Mouse (Mus musculus) CH12.LX (cell line): ENCODE results near the gene Foxe1. TPM values are rescaled to one million over a fixed set of nuclear protein-coding genes. Genes with fewer than 3 reads are reported as not detected.

Source experiments
- DNase-seq: peaks from one replicate; pipeline ENCODE4 v3.0.0-alpha.2; 2013; ENCODE audit errors: extremely low read depth
- H3K27ac ChIP-seq: 2 replicates; pipeline ENCODE4 v1.5.1; 2012; ENCODE audit warnings: low read depth, mild to moderate bottlenecking, control low read depth, moderate library complexity; ENCODE audit not compliant: insufficient read depth
- H3K27me3 ChIP-seq: replicated peaks from 2 replicates; pipeline ENCODE3; 2012; ENCODE audit warnings: inconsistent platforms
- H3K36me3 ChIP-seq, 2 experiments: replicated peaks in 1 of 2; 2 replicates each; pipeline versions ENCODE3 to v1.6.1; 2012; ENCODE audit warnings: inconsistent platforms in 1 of 2, low read length in 1 of 2, mild to moderate bottlenecking in 1 of 2, mixed read lengths in 1 of 2, moderate library complexity in 1 of 2; ENCODE audit not compliant: control insufficient read depth in 1 of 2, insufficient read depth in 1 of 2
- H3K4me1 ChIP-seq, 2 experiments: 2 replicates each; pipeline ENCODE4 v1.6.1; 2012; ENCODE audit warnings: inconsistent platforms in 1 of 2, moderate library complexity in 1 of 2; ENCODE audit not compliant: insufficient read depth in 2 of 2, control insufficient read depth in 1 of 2
- H3K4me2 ChIP-seq: 2 replicates; pipeline ENCODE4 v1.6.1; 2012; ENCODE audit warnings: low read depth, mild to moderate bottlenecking, control low read depth; ENCODE audit not compliant: poor library complexity, insufficient read depth, severe bottlenecking
- H3K4me3 ChIP-seq, 3 experiments: fragments of 150-350 bp in 1 of 3; sonication (generic) in 1 of 3; replicated peaks in 1 of 3; 2 replicates each; pipeline versions ENCODE3 to v1.5.1; 2011 to 2012; ENCODE audit warnings: low read depth in 2 of 3, low read length in 2 of 3, mild to moderate bottlenecking in 2 of 3, moderate library complexity in 2 of 3, control low read depth in 1 of 3, improper control_type of control experiment in 1 of 3, inconsistent platforms in 1 of 3, mixed read lengths in 1 of 3; ENCODE audit not compliant: poor library complexity in 1 of 3
- H3K79me2 ChIP-seq: replicated peaks from 2 replicates; pipeline ENCODE4 v1.6.1; 2012; ENCODE audit warnings: mild to moderate bottlenecking, moderate library complexity; ENCODE audit not compliant: control insufficient read depth, poor library complexity, insufficient read depth, severe bottlenecking; ENCODE audit errors: extremely low read depth
- H3K9ac ChIP-seq: 2 replicates; pipeline ENCODE4 v1.6.1; 2012; ENCODE audit warnings: low read depth, mild to moderate bottlenecking, control low read depth, moderate library complexity; ENCODE audit not compliant: insufficient read depth
- H3K9me3 ChIP-seq: replicated peaks from 2 replicates; pipeline ENCODE3; 2012; ENCODE audit warnings: low read length, inconsistent platforms, mixed read lengths
- BHLHE40 ChIP-seq: IDR thresholded peaks from 2 replicates; pipeline ENCODE4 v1.6.1; 2011; ENCODE audit warnings: mild to moderate bottlenecking, low read depth, low read length, improper control_type of control experiment
- CHD1 ChIP-seq: IDR thresholded peaks from 2 replicates; pipeline ENCODE4 v1.6.1; 2012; ENCODE audit warnings: low read depth, low read length, improper control_type of control experiment, inconsistent platforms
- CHD2 ChIP-seq: IDR thresholded peaks from 2 replicates; pipeline ENCODE4 v1.6.1; 2011; ENCODE audit warnings: low read length, improper control_type of control experiment
- CTCF ChIP-seq, 2 experiments: IDR thresholded peaks in 1 of 2; conservative IDR thresholded peaks in 1 of 2; 2 replicates each; pipeline ENCODE4 v1.5.1; 2011 to 2012; ENCODE audit warnings: low read depth in 2 of 2, low read length in 2 of 2, improper control_type of control experiment in 1 of 2, inconsistent platforms in 1 of 2, mild to moderate bottlenecking in 1 of 2, moderate library complexity in 1 of 2
- E2F4 ChIP-seq: IDR thresholded peaks from 2 replicates; pipeline ENCODE4 v1.6.1; 2011; ENCODE audit warnings: low read depth, low read length, improper control_type of control experiment; ENCODE audit not compliant: insufficient replicate concordance
- EP300 ChIP-seq: IDR thresholded peaks from 2 replicates; pipeline ENCODE4 v1.6.1; 2011; ENCODE audit warnings: low read length, improper control_type of control experiment
- GABPA ChIP-seq: IDR thresholded peaks from 2 replicates; pipeline ENCODE4 v1.6.1; 2012; ENCODE audit warnings: low read depth, low read length, improper control_type of control experiment, inconsistent platforms; ENCODE audit not compliant: insufficient replicate concordance
- HCFC1 ChIP-seq: IDR thresholded peaks from 2 replicates; pipeline ENCODE4 v1.6.1; 2012; ENCODE audit warnings: low read depth, mild to moderate bottlenecking, inconsistent platforms, low read length, improper control_type of control experiment
- IRF4 ChIP-seq: IDR thresholded peaks from 2 replicates; pipeline ENCODE4 v1.6.1; 2014; ENCODE audit warnings: low read depth, mild to moderate bottlenecking, inconsistent platforms, low read length, improper control_type of control experiment
- JUN ChIP-seq: IDR thresholded peaks from 2 replicates; pipeline ENCODE4 v1.6.1; 2011; ENCODE audit warnings: low read depth, mild to moderate bottlenecking, low read length, improper control_type of control experiment, moderate library complexity; ENCODE audit not compliant: insufficient read depth
- JUND ChIP-seq: conservative IDR thresholded peaks from 2 replicates; pipeline ENCODE4 v1.6.1; 2011; ENCODE audit warnings: low read depth, low read length, improper control_type of control experiment
- KAT2A ChIP-seq: IDR thresholded peaks from 2 replicates; pipeline ENCODE4 v1.6.1; 2012; ENCODE audit warnings: low read length, improper control_type of control experiment, inconsistent platforms; ENCODE audit not compliant: insufficient replicate concordance
- MAFK ChIP-seq: IDR thresholded peaks from 2 replicates; pipeline ENCODE4 v1.6.1; 2011; ENCODE audit warnings: low read length, improper control_type of control experiment; ENCODE audit not compliant: insufficient replicate concordance
- MAX ChIP-seq: IDR thresholded peaks from 2 replicates; pipeline ENCODE4 v1.6.1; 2011; ENCODE audit warnings: low read length, improper control_type of control experiment
- MEF2A ChIP-seq: IDR thresholded peaks from 2 replicates; pipeline ENCODE4 v1.6.1; 2014; ENCODE audit warnings: low read depth, mild to moderate bottlenecking, inconsistent platforms, low read length, improper control_type of control experiment, borderline replicate concordance
- MXI1 ChIP-seq: IDR thresholded peaks from 2 replicates; pipeline ENCODE4 v1.6.1; 2011; ENCODE audit warnings: mild to moderate bottlenecking, low read depth, low read length, improper control_type of control experiment
- MYC ChIP-seq: IDR thresholded peaks from 2 replicates; pipeline ENCODE4 v1.6.1; 2011; ENCODE audit warnings: low read depth, mild to moderate bottlenecking, improper control_type of control experiment, low read length
- NELFE ChIP-seq: IDR thresholded peaks from 2 replicates; pipeline ENCODE4 v1.6.1; 2011; ENCODE audit warnings: low read depth, low read length, improper control_type of control experiment
- NRF1 ChIP-seq: IDR thresholded peaks from 2 replicates; pipeline ENCODE4 v1.6.1; 2014; ENCODE audit warnings: low read depth, mild to moderate bottlenecking, inconsistent platforms, low read length, improper control_type of control experiment, moderate library complexity
- PAX5 ChIP-seq: IDR thresholded peaks from 2 replicates; pipeline ENCODE4 v1.6.1; 2012; ENCODE audit warnings: low read length, inconsistent platforms, mixed read lengths
- POLR2AphosphoS2 ChIP-seq: IDR thresholded peaks from 2 replicates; pipeline ENCODE4 v1.6.1; 2011; ENCODE audit warnings: low read depth, low read length, improper control_type of control experiment
- RAD21 ChIP-seq: IDR thresholded peaks from 2 replicates; pipeline ENCODE4 v1.6.1; 2011; ENCODE audit warnings: low read depth, mild to moderate bottlenecking, low read length, improper control_type of control experiment, moderate library complexity
- RCOR1 ChIP-seq: conservative IDR thresholded peaks from 2 replicates; pipeline ENCODE4 v1.6.1; 2012; ENCODE audit warnings: low read depth, mild to moderate bottlenecking, inconsistent platforms, low read length, improper control_type of control experiment
- TBP ChIP-seq: conservative IDR thresholded peaks from 2 replicates; pipeline ENCODE4 v1.6.1; 2011; ENCODE audit warnings: low read depth, low read length, improper control_type of control experiment
- TCF12 ChIP-seq: IDR thresholded peaks from 2 replicates; pipeline ENCODE4 v1.6.1; 2014; ENCODE audit warnings: low read depth, mild to moderate bottlenecking, inconsistent platforms, low read length, improper control_type of control experiment
- UBTF ChIP-seq: IDR thresholded peaks from 2 replicates; pipeline ENCODE4 v1.6.1; 2012; ENCODE audit warnings: low read depth, mild to moderate bottlenecking, inconsistent platforms, low read length, improper control_type of control experiment, moderate library complexity
- USF1 ChIP-seq: IDR thresholded peaks from 2 replicates; pipeline ENCODE4 v1.6.1; 2014; ENCODE audit warnings: low read depth, mild to moderate bottlenecking, inconsistent platforms, low read length, improper control_type of control experiment
- USF2 ChIP-seq: conservative IDR thresholded peaks from 2 replicates; pipeline ENCODE4 v1.6.1; 2011; ENCODE audit warnings: low read depth, low read length, improper control_type of control experiment
- ZNF384 ChIP-seq: IDR thresholded peaks from 2 replicates; pipeline ENCODE4 v1.6.1; 2012; ENCODE audit warnings: low read depth, low read length, improper control_type of control experiment, inconsistent platforms
- dilution Hi-C: fragments of 300-500 bp; cut with MboI; formaldehyde crosslinking; loops from 2 replicates; pipeline ENCODE4 v1.14.3; 2020; ENCODE audit warnings: low sequenced_read_pairs; ENCODE audit not compliant: extremely low pct_unique_long_range_greater_than_20kb, extremely low pct_ligation_motif_present
- in situ Hi-C: fragments of 300-500 bp; cut with MboI; formaldehyde crosslinking; loops from 3 replicates; pipeline ENCODE4 v1.14.3; 2019; ENCODE audit warnings: low sequenced_read_pairs, low pct_ligation_motif_present, low pct_unique_long_range_greater_than_20kb, mixed read lengths
- polyA plus RNA-seq: library from polyadenylated mRNA; unstranded; fragments of >175 nt; gene quantifications from 2 replicates; pipeline ENCODE4 v1.2.1, GENCODE M21; 2012; ENCODE audit warnings: low read depth; ENCODE audit not compliant: insufficient read length
- total RNA-seq, 2 experiments: library from RNA; depleted of rRNA; stranded (reverse); fragments of 300-350 nt in 1 of 2; fragments of >200 nt in 1 of 2; gene quantifications; 2 replicates each; pipeline ENCODE4 v1.2.3; 2012 to 2014

The Foxe1 gene
- total and polyA plus RNA-seq, 3 experiments: not detected

DNA sequence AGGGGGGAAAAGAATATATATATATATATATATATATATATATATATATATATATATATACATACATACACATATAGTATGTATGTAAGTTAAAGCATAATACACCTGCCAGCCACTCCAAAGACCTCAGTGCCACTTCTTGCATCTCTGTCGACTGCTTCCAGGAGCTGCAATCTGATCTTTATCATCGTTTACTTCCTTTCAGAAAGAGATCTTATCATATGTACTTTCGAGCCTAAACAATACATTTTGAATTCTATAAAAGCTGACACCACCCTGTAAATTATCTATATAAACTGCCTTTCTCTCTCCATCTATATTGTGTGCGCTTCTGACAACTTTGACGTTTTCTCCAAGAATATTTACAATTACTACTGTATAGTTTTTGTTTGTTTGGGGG lies 45.1 kb downstream of the Foxe1 start:
- TF ChIP-seq RAD21: no peak
- TF ChIP-seq NELFE: no peak
- TF ChIP-seq MAFK: no peak
- no peak for TF ChIP-seq HCFC1
- no peak for TF ChIP-seq TBP
- TF ChIP-seq MAX: no peak
- no peak for TF ChIP-seq E2F4
- no peak for TF ChIP-seq BHLHE40
- TF ChIP-seq UBTF: no peak
- TF ChIP-seq POLR2AphosphoS2: no peak
- TF ChIP-seq TCF12: no peak
- no peak for TF ChIP-seq MXI1
- no peak for TF ChIP-seq EP300
- dilution Hi-C loops: no loop called here
- H3K36me3 ChIP-seq: peaks cover 20 to 38% of the 10 kb centered on the region in 2 experiments
- peak overlapping the region; percentile 57 to 97 (median 78) for H3K4me3 ChIP-seq
- peak overlapping the region; percentile 53; the same call in 1 of the 2 replicates for H3K4me2 ChIP-seq
- in situ Hi-C loops: no loop called here
- no peaks in the 10 kb centered on the region for H3K79me2 ChIP-seq
- peaks cover 0 to 23% of the 10 kb centered on the region in 2 experiments; a peak in 2 of 4 replicates for H3K4me1 ChIP-seq
- no peak overlapping the region for H3K27ac ChIP-seq
- no peaks in the 10 kb centered on the region for H3K9me3 ChIP-seq
- H3K9ac ChIP-seq: peak overlapping the region; percentile 31; the same call in 1 of the 2 replicates
- DNase-seq: peak; percentile 10
- no peaks in the 10 kb centered on the region for H3K27me3 ChIP-seq

GRCm38 (mm10) chr4:46389013-46389611 lies 45.7 kb downstream of the Foxe1 start, which contains the start of gene Trmo:
Gene Trmo (minus strand): TSS chr4:46389437.
- peak; percentile 99 for DNase-seq
- Histone ChIP-seq H3K9ac (peak within 1 kb of the TSS; percentile 100), H3K4me3 (peak within 1 kb of the TSS; percentile 60 to 97 (median 78)), H3K36me3 (peaks cover 20 to 32% of the 10 kb centered on the region in 2 experiments), H3K27ac (peak within 1 kb of the TSS; percentile 97), H3K4me2 (peak within 1 kb of the TSS; percentile 80), H3K79me2 (no peaks in the 10 kb centered on the region), H3K27me3 (no peaks in the 10 kb centered on the region), H3K9me3 (no peaks in the 10 kb centered on the region), H3K4me1 (peaks cover 0 to 28% of the 10 kb centered on the region in 2 experiments; a peak in 2 of 4 replicates)
- in situ Hi-C loops (no loop called here), dilution Hi-C loops (no loop called here)
- TF ChIP-seq KAT2A: peak; percentile 78; the same call in 1 of the 2 replicates
- TF ChIP-seq JUND: 0 out of 2 replicates have a peak, but pooled peaks have one; percentile 25
- TF ChIP-seq BHLHE40: peak; percentile 93
- peak; percentile 84 for TF ChIP-seq NRF1
- TF ChIP-seq HCFC1: peak; percentile 78
- TF ChIP-seq MEF2A: peak; percentile 63; the same call in 1 of the 2 replicates
- peak; percentile 60; the same call in 1 of the 2 replicates for TF ChIP-seq CHD2
- TF ChIP-seq RAD21: no peak
- TF ChIP-seq PAX5: no peak
- TF ChIP-seq TBP: peak; percentile 80
- no peak; the same call in 1 of the 2 replicates for TF ChIP-seq ZNF384
- peak; percentile 62 for TF ChIP-seq RCOR1
- peak; percentile 100 for TF ChIP-seq MYC
- peak; percentile 98 for TF ChIP-seq USF1
- TF ChIP-seq CTCF (conservative IDR thresholded peaks at IDR 0.05 in 1 of 2, IDR thresholded peaks at IDR 0.05 in 1 of 2; ENCODE audit: low read depth in 2 of 2, low read length in 2 of 2): no peak
- TF ChIP-seq CHD1: no peak
- no peak; the same call in 1 of the 2 replicates for TF ChIP-seq JUN
- peak; percentile 94 for TF ChIP-seq NELFE
- no peak for TF ChIP-seq GABPA
- TF ChIP-seq USF2: peak; percentile 100
- TF ChIP-seq IRF4: peak; percentile 71; the same call in 1 of the 2 replicates
- TF ChIP-seq MXI1: peak; percentile 100
- peak; percentile 88; the same call in 1 of the 2 replicates for TF ChIP-seq E2F4
- TF ChIP-seq MAX: peak; percentile 99
- TF ChIP-seq UBTF: no peak
- peak; percentile 92; the same call in 1 of the 2 replicates for TF ChIP-seq POLR2AphosphoS2
